ENCODE assay signal across 8 mouse cellular contexts in the genomic region with DNA sequence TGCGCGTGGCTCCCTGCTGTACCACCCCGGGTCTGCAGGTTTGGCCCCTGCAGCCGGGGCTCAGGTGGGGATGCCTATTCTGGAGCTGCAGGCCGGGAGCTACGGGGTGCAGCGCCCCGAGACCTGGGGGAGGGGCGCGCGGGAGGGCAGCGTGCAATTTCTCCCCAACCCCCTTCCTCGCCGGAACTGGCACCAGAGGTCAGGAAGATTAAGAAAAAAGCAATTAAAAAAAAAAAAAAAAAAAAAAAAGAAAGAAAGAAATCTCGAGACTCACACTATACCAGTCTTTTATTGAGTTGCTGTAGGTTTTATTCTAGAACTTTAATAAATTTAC. TPM values are rescaled to one million over a fixed set of nuclear protein-coding genes. Genes with fewer than 3 reads are reported as not detected.
DNase-seq lines count a peak whose midpoint lies in the region; ATAC-seq and TF ChIP-seq lines count a peak whose summit lies in the region.

No protein-coding gene starts in this region.

- peak overlapping the region; percentile 88 for H3K4me3 ChIP-seq in heart, embryonic 11.5 days (ENCODE audit: low read depth, low read length)
- H3K4me3 ChIP-seq in C2C12 (ENCODE audit: insufficient read depth, poor library complexity, severe bottlenecking), result peak overlapping the region; percentile 55
- peak overlapping the region; percentile 81 for H3K4me3 ChIP-seq in forebrain, embryonic 12.5 days (replicated peaks)
- peak overlapping the region; percentile 84 for H3K4me3 ChIP-seq in liver, embryonic 13.5 days (replicated peaks)

- H3K9ac ChIP-seq in heart, embryonic 11.5 days (ENCODE audit: low read depth, low read length), result peak overlapping the region; percentile 84
- H3K9ac ChIP-seq in forebrain, embryonic 12.5 days, result peak overlapping the region; percentile 85
- H3K9ac ChIP-seq in liver, embryonic 13.5 days, result peak overlapping the region; percentile 84

- H3K4me1 ChIP-seq in heart, embryonic 11.5 days (ENCODE audit: control insufficient read depth, insufficient read depth, low read length), result peaks cover 5% of the 10 kb centered on the region; the same call in 1 of the 2 replicates
- peaks cover 11% of the 10 kb centered on the region for H3K4me1 ChIP-seq in forebrain, embryonic 12.5 days
- H3K4me1 ChIP-seq in liver, embryonic 13.5 days (replicated peaks), result peaks cover 23% of the 10 kb centered on the region

- peak overlapping the region; percentile 86 for H3ac ChIP-seq in C2C12 (ENCODE audit: control insufficient read depth, insufficient read length, low read depth)

- H3K79me3 ChIP-seq in C2C12 (ENCODE audit: low read depth), result peaks cover 7% of the 10 kb centered on the region

- H3K4me2 ChIP-seq in heart, embryonic 11.5 days, result peak overlapping the region; percentile 89
- peak overlapping the region; percentile 94 for H3K4me2 ChIP-seq in forebrain, embryonic 12.5 days
- peak overlapping the region; percentile 92 for H3K4me2 ChIP-seq in liver, embryonic 13.5 days

- no peak overlapping the region for H3K27ac ChIP-seq in heart, embryonic 11.5 days (ENCODE audit: low read depth, low read length)
- 0 out of 2 replicates have a peak overlapping the region, but pooled peaks have one; percentile 81 for H3K27ac ChIP-seq in forebrain, embryonic 12.5 days
- H3K27ac ChIP-seq in liver, embryonic 13.5 days, result peak overlapping the region; percentile 63

- H3K27me3 ChIP-seq in heart, embryonic 11.5 days (ENCODE audit: control insufficient read depth, insufficient read depth, low read length), result 0 out of 2 replicates have a peak, but pooled peaks cover 2% of the 10 kb centered on the region
- H3K27me3 ChIP-seq in C2C12 (ENCODE audit: control insufficient read depth, insufficient read depth, insufficient read length), result no peaks in the 10 kb centered on the region
- H3K27me3 ChIP-seq in forebrain, embryonic 12.5 days, result peaks cover 15% of the 10 kb centered on the region; the same call in 1 of the 2 replicates
- H3K27me3 ChIP-seq in liver, embryonic 13.5 days, result no peaks in the 10 kb centered on the region

- TF ChIP-seq CTCF in C2C12 (IDR thresholded peaks at IDR 0.05; ENCODE audit: control insufficient read depth, insufficient read depth, insufficient read length), result no peak

- 0% methylated on average over 15 of the region's 15 CpGs for WGBS in heart, embryonic 11.5 days (ENCODE audit: insufficient replicate concordance)
- 0% methylated on average over 15 of the region's 15 CpGs for WGBS in forebrain, embryonic 12.5 days
- WGBS in liver, embryonic 13.5 days (ENCODE audit: insufficient replicate concordance), result under 1% methylated on average over 15 of the region's 15 CpGs

- no peak for ATAC-seq in heart, embryonic 11.5 days (replicated peaks; ENCODE audit: insufficient number of reproducible peaks, low FRiP score, low TSS enrichment)
- no peak for ATAC-seq in forebrain, embryonic 12.5 days (ENCODE audit: low FRiP score)
- ATAC-seq in liver, embryonic 13.5 days (ENCODE audit: low read depth), result no peak
- ATAC-seq in granulocyte monocyte progenitor cell, adult 5-6 weeks (replicated peaks; ENCODE audit: poor library complexity, severe bottlenecking), result no peak

- H3K79me2 ChIP-seq in C2C12 (ENCODE audit: control insufficient read depth, insufficient read depth), result peaks cover 33% of the 10 kb centered on the region

- no peaks in the 10 kb centered on the region for H3K36me3 ChIP-seq in heart, embryonic 11.5 days (ENCODE audit: control insufficient read depth, insufficient read depth, low read length)
- no peaks in the 10 kb centered on the region for H3K36me3 ChIP-seq in C2C12 (ENCODE audit: control insufficient read depth, insufficient read depth)
- no peaks in the 10 kb centered on the region for H3K36me3 ChIP-seq in forebrain, embryonic 12.5 days (replicated peaks)
- H3K36me3 ChIP-seq in liver, embryonic 13.5 days, result 0 out of 2 replicates have a peak, but pooled peaks cover 3% of the 10 kb centered on the region

- no peaks in the 10 kb centered on the region for H3K9me3 ChIP-seq in heart, embryonic 11.5 days (replicated peaks; ENCODE audit: control insufficient read depth, low read length)
- no peaks in the 10 kb centered on the region for H3K9me3 ChIP-seq in forebrain, embryonic 12.5 days
- no peaks in the 10 kb centered on the region for H3K9me3 ChIP-seq in liver, embryonic 13.5 days (replicated peaks)

- no peak for DNase-seq in heart, adult 18-20 months
- DNase-seq in liver, embryonic 13.5 days, result no peak
- DNase-seq in ovary, adult 18-20 months (ENCODE audit: low spot score), result no peak
- DNase-seq in layer of hippocampus, adult 18-20 months (ENCODE audit: low spot score in 2 of 2), result no peak

TF ChIP-seq in C2C12, 6 proteins besides CTCF, POLR2A, EP300 and RAD21:
- TF ChIP-seq MYOD1 (IDR thresholded peaks at IDR 0.05; ENCODE audit: control insufficient read depth, insufficient read length, low read depth), result no peak
- no peak for TF ChIP-seq CEBPB (IDR thresholded peaks at IDR 0.05; ENCODE audit: low read depth)
- no peak for TF ChIP-seq FOSL1 (IDR thresholded peaks at IDR 0.05; ENCODE audit: insufficient read depth, low read length, poor library complexity, severe bottlenecking)
- TF ChIP-seq USF1 (IDR thresholded peaks at IDR 0.05; ENCODE audit: low read depth), result no peak
- no peak for TF ChIP-seq MYOG (IDR thresholded peaks at IDR 0.05; ENCODE audit: control insufficient read depth, extremely low read depth, insufficient read length)
- TF ChIP-seq MAX (IDR thresholded peaks at IDR 0.05), result no peak

RNA-seq across cellular contexts. Expression of a gene that starts 40.0 kb away (rescaled TPM):
- 17.5 and 17.9 TPM in 2 replicates for polyA plus RNA-seq in heart, embryonic 11.5 days (2014; fragmentation: Nextera tagmentation; extraction: Ambion mirVana)
- under 1 TPM; 0.22 to 0.33 TPM for total RNA-seq in heart, adult 18-20 months (2021)
- polyA plus RNA-seq in C2C12 (2012; fragmentation: generic; extraction: Trizol), result 13.7 TPM
- polyA plus RNA-seq in forebrain, embryonic 12.5 days (2016; fragmentation: Nextera tagmentation; extraction: Ambion mirVana), result 37.6 and 41.6 TPM in 2 replicates
- polyA plus RNA-seq in liver, embryonic 13.5 days (2015; fragmentation: Nextera tagmentation; extraction: Ambion mirVana), result 25.0 and 30.5 TPM in 2 replicates
- total RNA-seq in granulocyte monocyte progenitor cell, adult 5-6 weeks (2014; fragmentation: Nextera tagmentation), result 63.2 and 75.7 TPM in 2 replicates
- 130 and 145 TPM in 2 replicates for total RNA-seq in granulocyte monocyte progenitor cell, adult 5-6 weeks (2017)
- total RNA-seq in layer of hippocampus, adult 18-20 months (2021), result 1 to 10 TPM; 1.5 to 1.6 TPM
